Mouse (Mus musculus): ENCODE data around the gene Ramp1. TPM values are rescaled to one million over a fixed set of nuclear protein-coding genes. Genes with fewer than 3 reads are reported as not detected.

Ramp1 gene
- polyA plus RNA-seq, 1 experiment = 23.5 TPM

GRCm38 (mm10) chr1:91259794-91260193, 80.2 kb downstream of the Ramp1 start:
- peaks cover 3% of the 10 kb centered on the region; the same call in 1 of the 2 replicates for H3K4me1 ChIP-seq (ENCODE audit: control insufficient read depth, insufficient read depth, insufficient read length, low read length)
- peak overlapping the region; percentile 44 for H3K27ac ChIP-seq (ENCODE audit: insufficient read depth, low read depth, low read length)
- H3K4me3 ChIP-seq (ENCODE audit: low read depth, low read length) = no peak overlapping the region
- WGBS = 60% methylated on average over 5 of the region's 5 CpGs
- no peak for TF ChIP-seq POLR2A (IDR thresholded peaks at IDR 0.05; ENCODE audit: low read depth, low read length)
- TF ChIP-seq CTCF (IDR thresholded peaks at IDR 0.05; ENCODE audit: extremely low read depth, insufficient read length, insufficient replicate concordance, low read depth, low read length) = no peak
- H3K36me3 ChIP-seq (ENCODE audit: control insufficient read depth, insufficient read depth, low read length) = peaks cover 10% of the 10 kb centered on the region
- H3K27me3 ChIP-seq (ENCODE audit: control insufficient read depth, insufficient read depth, low read length) = no peaks in the 10 kb centered on the region

GRCm38 (mm10) chr1:91262508-91262907, 82.9 kb downstream of the Ramp1 start:
- peaks cover 3% of the 10 kb centered on the region; the same call in 1 of the 2 replicates for H3K4me1 ChIP-seq (ENCODE audit: control insufficient read depth, insufficient read depth, insufficient read length, low read length)
- no peak for TF ChIP-seq CTCF (IDR thresholded peaks at IDR 0.05; ENCODE audit: extremely low read depth, insufficient read length, insufficient replicate concordance, low read depth, low read length)
- no peak for TF ChIP-seq POLR2A (IDR thresholded peaks at IDR 0.05; ENCODE audit: low read depth, low read length)
- no peak overlapping the region for H3K27ac ChIP-seq (ENCODE audit: insufficient read depth, low read depth, low read length)
- no peaks in the 10 kb centered on the region for H3K27me3 ChIP-seq (ENCODE audit: control insufficient read depth, insufficient read depth, low read length)
- H3K4me3 ChIP-seq (ENCODE audit: low read depth, low read length) = no peak overlapping the region
- H3K36me3 ChIP-seq (ENCODE audit: control insufficient read depth, insufficient read depth, low read length) = peaks cover 19% of the 10 kb centered on the region
- WGBS = 91% methylated on average over 7 of the region's 7 CpGs

GRCm38 (mm10) chr1:91272260-91272659, 92.6 kb downstream of the Ramp1 start:
- H3K4me1 ChIP-seq (ENCODE audit: control insufficient read depth, insufficient read depth, insufficient read length, low read length) = no peaks in the 10 kb centered on the region
- H3K4me3 ChIP-seq (ENCODE audit: low read depth, low read length) = no peak overlapping the region
- TF ChIP-seq CTCF (IDR thresholded peaks at IDR 0.05; ENCODE audit: extremely low read depth, insufficient read length, insufficient replicate concordance, low read depth, low read length) (no peak), POLR2A (IDR thresholded peaks at IDR 0.05; ENCODE audit: low read depth, low read length) (no peak)
- no peak overlapping the region for H3K27ac ChIP-seq (ENCODE audit: insufficient read depth, low read depth, low read length)
- H3K27me3 ChIP-seq (ENCODE audit: control insufficient read depth, insufficient read depth, low read length) = no peaks in the 10 kb centered on the region
- H3K36me3 ChIP-seq (ENCODE audit: control insufficient read depth, insufficient read depth, low read length) = peaks cover 13% of the 10 kb centered on the region
- WGBS = 93% methylated on average over 2 of the region's 2 CpGs

Other genes starting within 250 kb of the Ramp1 start
- gene Prlh, start 226.7 kb upstream of the Ramp1 start, polyA plus RNA-seq (2012; rRNA removed) = not detected in 2 replicates
- gene Rab17, start 210.2 kb upstream of the Ramp1 start, polyA plus RNA-seq (2012; rRNA removed) = 16.3 and 42.5 TPM in 2 replicates
- gene Lrrfip1, start 181.1 kb upstream of the Ramp1 start, polyA plus RNA-seq (2012; rRNA removed) = 6.3 and 9.5 TPM in 2 replicates
- gene Rbm44, start 34.7 kb upstream of the Ramp1 start, polyA plus RNA-seq (2012; rRNA removed) = not detected in 2 replicates
- gene Ube2f, start 70.5 kb downstream of the Ramp1 start, polyA plus RNA-seq (2012; rRNA removed) = 12.4 and 19.5 TPM in 2 replicates
- gene Scly, start 118.5 kb downstream of the Ramp1 start, polyA plus RNA-seq (2012; rRNA removed) = 20.9 and 30.2 TPM in 2 replicates
- gene Espnl, start 142.3 kb downstream of the Ramp1 start, polyA plus RNA-seq (2012; rRNA removed) = 0.10 and 0.13 TPM in 2 replicates
- 1.2 and 1.5 TPM in 2 replicates for gene Klhl30, start 171.2 kb downstream of the Ramp1 start, polyA plus RNA-seq (2012; rRNA removed)
- gene Erfe, start 186.6 kb downstream of the Ramp1 start, polyA plus RNA-seq (2012; rRNA removed) = 3.7 and 7.3 TPM in 2 replicates
- 17.9 and 34.6 TPM in 2 replicates for gene Ilkap, start 219.0 kb downstream of the Ramp1 start, polyA plus RNA-seq (2012; rRNA removed)
- gene Hes6, start 234.2 kb downstream of the Ramp1 start, polyA plus RNA-seq (2012; rRNA removed) = 78.8 and 113 TPM in 2 replicates

Data from small intestine, adult 2 months (tissue).